Mouse (Mus musculus) lung, embryonic 16.5 days (tissue): ENCODE results near the gene Nebl. TPM values are rescaled to one million over a fixed set of nuclear protein-coding genes. Genes with fewer than 3 reads are reported as not detected.

Source experiments
- ATAC-seq: fragments of 200-750 bp; cut with Nextera tagmentation; 2 replicates; pipeline ENCODE4 v1.8.0; 2017; ENCODE audit warnings: low read depth, mild to moderate bottlenecking, moderate library complexity
- H3K27ac ChIP-seq: fragments of 300-500 bp; sonication (generic); 2 replicates; pipeline ENCODE4 v1.5.1; 2014; ENCODE audit warnings: mild to moderate bottlenecking, control low read depth, low read length
- H3K27me3 ChIP-seq: fragments of 300-500 bp; sonication (generic); 2 replicates; pipeline ENCODE4 v1.6.1; 2014; ENCODE audit warnings: low read depth, low read length, mixed read lengths; ENCODE audit not compliant: control insufficient read depth, insufficient read depth
- H3K36me3 ChIP-seq: fragments of 300-500 bp; sonication (generic); 2 replicates; pipeline ENCODE4 v1.6.1; 2014; ENCODE audit warnings: low read length; ENCODE audit not compliant: control insufficient read depth, insufficient read depth
- H3K4me1 ChIP-seq: fragments of 300-500 bp; sonication (generic); replicated peaks from 2 replicates; pipeline ENCODE4 v1.6.1; 2014; ENCODE audit warnings: low read length, mixed read lengths; ENCODE audit not compliant: control insufficient read depth, insufficient read depth
- H3K4me2 ChIP-seq: fragments of 300-500 bp; sonication (generic); 2 replicates; pipeline ENCODE4 v1.6.1; 2014; ENCODE audit warnings: low read depth, low read length, control low read depth
- H3K4me3 ChIP-seq: fragments of 300-500 bp; sonication (generic); 2 replicates; pipeline ENCODE4 v1.5.1; 2014; ENCODE audit warnings: mild to moderate bottlenecking, low read length, control low read depth
- H3K9ac ChIP-seq: fragments of 300-500 bp; sonication (generic); 2 replicates; pipeline ENCODE4 v1.6.1; 2014; ENCODE audit warnings: low read length, control low read depth
- H3K9me3 ChIP-seq: fragments of 300-500 bp; sonication (generic); 2 replicates; pipeline ENCODE4 v1.6.1; 2016; ENCODE audit warnings: low read length; ENCODE audit not compliant: control insufficient read depth
- WGBS: fragments of 180-500 bp; shearing (Covaris S2); extraction: QIAGEN DNeasy Blood & Tissue Kit; methylation state at CpG from one replicate; pipeline ENCODE4 v1.1.7; 2014; 5-methylcytosine and 5-hydroxymethylcytosine counted together
- polyA plus RNA-seq: library from polyadenylated mRNA; unstranded; fragments of >200 nt; fragmentation: Nextera tagmentation; extraction: Ambion mirVana; gene quantifications from 2 replicates; pipeline ENCODE4 v1.2.1, GENCODE M21; 2015

Nebl gene
- polyA plus RNA-seq, 1 experiment from 2014 or later: 44.3 TPM

- 57% methylated on average over 2 of the region's 2 CpGs for WGBS
- H3K9me3 ChIP-seq: no peaks in the 10 kb centered on the region
- H3K4me3 ChIP-seq: no peak overlapping the region
- no peaks in the 10 kb centered on the region for H3K4me1 ChIP-seq
- no peak overlapping the region for H3K27ac ChIP-seq
- no peak overlapping the region for H3K9ac ChIP-seq
- no peaks in the 10 kb centered on the region for H3K36me3 ChIP-seq
- H3K27me3 ChIP-seq: no peaks in the 10 kb centered on the region
- ATAC-seq: no peak
- H3K4me2 ChIP-seq: no peak overlapping the region
These were observed 270.8 kb downstream of the Nebl start for GRCm38 (mm10) chr2:17460434-17460833.

- Histone ChIP-seq H3K9ac (no peak overlapping the region), H3K4me3 (no peak overlapping the region), H3K27ac (no peak overlapping the region), H3K4me1 (no peaks in the 10 kb centered on the region), H3K9me3 (no peaks in the 10 kb centered on the region), H3K4me2 (no peak overlapping the region), H3K27me3 (no peaks in the 10 kb centered on the region), H3K36me3 (no peaks in the 10 kb centered on the region)
- ATAC-seq: no peak
These were observed 277.6 kb downstream of the Nebl start for GRCm38 (mm10) chr2:17453676-17454075.

- Histone ChIP-seq H3K27ac (no peak overlapping the region), H3K9ac (no peak overlapping the region), H3K4me2 (no peak overlapping the region), H3K4me1 (no peaks in the 10 kb centered on the region), H3K36me3 (no peaks in the 10 kb centered on the region), H3K9me3 (no peaks in the 10 kb centered on the region), H3K27me3 (no peaks in the 10 kb centered on the region), H3K4me3 (no peak overlapping the region)
- peak; percentile 86 for ATAC-seq
These were observed 282.9 kb downstream of the Nebl start for GRCm38 (mm10) chr2:17448341-17448740.

- 33% methylated on average over 7 of the region's 7 CpGs for WGBS
- ATAC-seq: no peak
These were observed 287.7 kb downstream of the Nebl start for GRCm38 (mm10) chr2:17443581-17443980.

GRCm38 (mm10) chr2:17438317-17438716, 292.9 kb downstream of the Nebl start:
- no peak overlapping the region for H3K27ac ChIP-seq
- H3K27me3 ChIP-seq: no peaks in the 10 kb centered on the region
- 0 out of 2 replicates have a peak, but pooled peaks cover 2% of the 10 kb centered on the region for H3K4me1 ChIP-seq
- no peak overlapping the region for H3K4me3 ChIP-seq
- no peaks in the 10 kb centered on the region for H3K36me3 ChIP-seq
- no peak overlapping the region for H3K4me2 ChIP-seq
- no peak for ATAC-seq
- no peak overlapping the region for H3K9ac ChIP-seq
- H3K9me3 ChIP-seq: no peaks in the 10 kb centered on the region
- WGBS: 94% methylated on average over 1 of the region's 1 CpGs

More at GRCm38 (mm10) chr2:17443581-17443980, 287.7 kb downstream of the Nebl start:
- H3K36me3 ChIP-seq: no peaks in the 10 kb centered on the region
- H3K9me3 ChIP-seq: no peaks in the 10 kb centered on the region
- H3K4me2 ChIP-seq: no peak overlapping the region
- H3K27ac ChIP-seq: no peak overlapping the region
- H3K9ac ChIP-seq: no peak overlapping the region
- 0 out of 2 replicates have a peak, but pooled peaks cover 2% of the 10 kb centered on the region for H3K4me1 ChIP-seq
- H3K4me3 ChIP-seq: no peak overlapping the region
- no peaks in the 10 kb centered on the region for H3K27me3 ChIP-seq

- no peak for ATAC-seq
- Histone ChIP-seq H3K4me1 (no peaks in the 10 kb centered on the region), H3K4me2 (no peak overlapping the region), H3K27ac (no peak overlapping the region), H3K27me3 (no peaks in the 10 kb centered on the region), H3K9me3 (no peaks in the 10 kb centered on the region), H3K4me3 (no peak overlapping the region), H3K36me3 (no peaks in the 10 kb centered on the region), H3K9ac (no peak overlapping the region)
- WGBS: 87% methylated on average over 10 of the region's 10 CpGs
These were observed 294.4 kb downstream of the Nebl start for GRCm38 (mm10) chr2:17436739-17437440.

- Histone ChIP-seq H3K27ac (no peak overlapping the region), H3K4me3 (no peak overlapping the region), H3K9ac (no peak overlapping the region), H3K4me1 (no peaks in the 10 kb centered on the region), H3K9me3 (no peaks in the 10 kb centered on the region), H3K27me3 (no peaks in the 10 kb centered on the region), H3K4me2 (no peak overlapping the region), H3K36me3 (no peaks in the 10 kb centered on the region)
- WGBS: 62% methylated on average over 4 of the region's 4 CpGs
- ATAC-seq: no peak
These were observed 296.0 kb downstream of the Nebl start for GRCm38 (mm10) chr2:17435217-17435616.

GRCm38 (mm10) chr2:17429028-17429427, 302.2 kb downstream of the Nebl start:
- Histone ChIP-seq H3K4me1 (no peaks in the 10 kb centered on the region), H3K27me3 (no peaks in the 10 kb centered on the region), H3K27ac (no peak overlapping the region), H3K4me3 (no peak overlapping the region), H3K36me3 (no peaks in the 10 kb centered on the region), H3K9ac (no peak overlapping the region), H3K9me3 (no peaks in the 10 kb centered on the region), H3K4me2 (no peak overlapping the region)
- 71% methylated on average over 4 of the region's 4 CpGs for WGBS
- no peak for ATAC-seq

- Histone ChIP-seq H3K27ac (no peak overlapping the region), H3K9me3 (no peaks in the 10 kb centered on the region), H3K36me3 (no peaks in the 10 kb centered on the region), H3K27me3 (no peaks in the 10 kb centered on the region), H3K4me3 (no peak overlapping the region), H3K4me2 (no peak overlapping the region), H3K9ac (no peak overlapping the region), H3K4me1 (no peaks in the 10 kb centered on the region)
- no peak for ATAC-seq
- 74% methylated on average over 4 of the region's 4 CpGs for WGBS
These were observed 303.1 kb downstream of the Nebl start for GRCm38 (mm10) chr2:17428156-17428555.

- no peaks in the 10 kb centered on the region for H3K4me1 ChIP-seq
- ATAC-seq: no peak
- H3K9ac ChIP-seq: no peak overlapping the region
- H3K4me2 ChIP-seq: no peak overlapping the region
- 5% methylated on average over 1 of the region's 1 CpGs for WGBS
- no peak overlapping the region for H3K4me3 ChIP-seq
- H3K27ac ChIP-seq: no peak overlapping the region
- no peaks in the 10 kb centered on the region for H3K27me3 ChIP-seq
- no peaks in the 10 kb centered on the region for H3K36me3 ChIP-seq
- H3K9me3 ChIP-seq: no peaks in the 10 kb centered on the region
These were observed 308.3 kb downstream of the Nebl start for GRCm38 (mm10) chr2:17422967-17423366.
